Mouse (Mus musculus) testis, postnatal 14 days (tissue): Measurements from ENCODE around the gene Hinfp.
"Not testable (repeated sequence)": the region's sequence is repeated elsewhere in the genome, so short reads cannot be mapped to it uniquely, and the experiment has no call there.

ENCODE experiments used
- DNase-seq: peaks from one replicate; pipeline ENCODE4 v3.0.0; 2021; ENCODE audit warnings: low spot score

Hinfp gene

GRCm38 (mm10) chr9:44332918-44333638, 27.6 kb upstream of the Hinfp start:
- no peak for DNase-seq

- no peak for DNase-seq
Observed at GRCm38 (mm10) chr9:44330736-44331135, 25.3 kb upstream of the Hinfp start.

- no peak for DNase-seq
Observed at GRCm38 (mm10) chr9:44327926-44328325, 22.5 kb upstream of the Hinfp start.

- no peak for DNase-seq
Observed at GRCm38 (mm10) chr9:44327064-44327711, 21.7 kb upstream of the Hinfp start.

- peak; percentile 86 for DNase-seq
Observed at GRCm38 (mm10) chr9:44326371-44327063, 21.0 kb upstream of the Hinfp start.

GRCm38 (mm10) chr9:44325768-44326370, 20.4 kb upstream of the Hinfp start, which contains the start of gene Dpagt1:
Gene Dpagt1, plus strand, starts transcription at chr9:44326019.
- no peak for DNase-seq

- DNase-seq = not testable (repeated sequence)
Observed at GRCm38 (mm10) chr9:44325032-44325767, 19.7 kb upstream of the Hinfp start.

- no peak for DNase-seq
Observed at GRCm38 (mm10) chr9:44324147-44324546, 18.7 kb upstream of the Hinfp start.

GRCm38 (mm10) chr9:44323656-44324055, 18.2 kb upstream of the Hinfp start:
- DNase-seq = not testable (repeated sequence)

GRCm38 (mm10) chr9:44320799-44321133, 15.3 kb upstream of the Hinfp start:
- no peak for DNase-seq

GRCm38 (mm10) chr9:44319887-44320798, 14.7 kb upstream of the Hinfp start, which contains the start of gene C2cd2l:
Gene C2cd2l, minus strand, starts transcription at chr9:44320285.
- peak; percentile 91 for DNase-seq

GRCm38 (mm10) chr9:44319105-44319886, 13.8 kb upstream of the Hinfp start:
- DNase-seq = no peak

- DNase-seq = no peak
Observed at GRCm38 (mm10) chr9:44318826-44319095, 13.3 kb upstream of the Hinfp start.

- no peak for DNase-seq
Observed at GRCm38 (mm10) chr9:44318076-44318825, 12.8 kb upstream of the Hinfp start.

- no peak for DNase-seq
Observed at GRCm38 (mm10) chr9:44317452-44317851, 12.0 kb upstream of the Hinfp start.

GRCm38 (mm10) chr9:44314910-44315309, 9.4 kb upstream of the Hinfp start:
- no peak for DNase-seq

- DNase-seq = no peak
Observed at GRCm38 (mm10) chr9:44314257-44314547, 8.7 kb upstream of the Hinfp start.

GRCm38 (mm10) chr9:44313476-44314256, 8.2 kb upstream of the Hinfp start:
- no peak for DNase-seq
